Comparison of ENCODE assay signal across 23 mouse cellular contexts in genomic region chr6:144664765-144665164, GRCm38 (mm10).
DNase-seq lines count a peak whose midpoint lies in the region; ATAC-seq and TF ChIP-seq lines count a peak whose summit lies in the region.
"Had no signal": no experiment of that assay in that cellular context is flagged by ENCODE, and none has a peak within 500 bp of the region (broad histone marks: within the 10 kb centered on the region; RNA-seq: fewer than 3 reads in every experiment).

No protein-coding gene starts in this region.

- no peak overlapping the region for H3K4me2 ChIP-seq in lung, postnatal 0 days (replicated peaks; ENCODE audit: low read depth, low read length)
- H3K4me2 ChIP-seq in forebrain, embryonic 13.5 days, result no peak overlapping the region
- H3K4me2 ChIP-seq: embryonic facial prominence, embryonic 15.5 days; forebrain, embryonic 15.5 days; heart, embryonic 11.5 days; heart, embryonic 15.5 days; hindbrain, embryonic 13.5 days had no signal

- no peak overlapping the region for H3K9ac ChIP-seq in lung, postnatal 0 days (replicated peaks; ENCODE audit: low read depth)
- no peak overlapping the region for H3K9ac ChIP-seq in forebrain, embryonic 13.5 days
- H3K9ac ChIP-seq: embryonic facial prominence, embryonic 15.5 days; forebrain, embryonic 15.5 days; heart, embryonic 15.5 days; hindbrain, embryonic 13.5 days had no signal

- no peaks in the 10 kb centered on the region for H3K4me1 ChIP-seq in lung, postnatal 0 days (ENCODE audit: insufficient read depth, low read depth, low read length)
- no peaks in the 10 kb centered on the region for H3K4me1 ChIP-seq in forebrain, embryonic 13.5 days
- H3K4me1 ChIP-seq: embryonic facial prominence, embryonic 15.5 days; forebrain, embryonic 15.5 days; heart, embryonic 15.5 days; hindbrain, embryonic 13.5 days had no signal

- ATAC-seq in CD4-positive, CD25-positive, alpha-beta regulatory T cell, adult 4 months, result no peak
- ATAC-seq in lung, postnatal 0 days, result 0 out of 2 replicates have a peak, but pooled peaks have one; percentile 30
- no peak for ATAC-seq in forebrain, embryonic 13.5 days
- ATAC-seq: hindbrain, postnatal 0 days had no signal

- DNase-seq in CD4-positive, CD25-positive, alpha-beta regulatory T cell, adult 2 months (ENCODE audit: low read depth, low spot score), result peak; percentile 43
- DNase-seq in lung, postnatal 0 days (ENCODE audit: low spot score), result no peak
- DNase-seq in lung, adult 18-20 months, result no peak
- peak; percentile 28 for DNase-seq in 3134 (ENCODE audit: extremely low read depth, insufficient read length, low spot score)
- DNase-seq in induced T-regulatory cell, adult 2 months (ENCODE audit: low read depth), result peak; percentile 41
- DNase-seq in gastrocnemius, adult 18-20 months (ENCODE audit: low spot score), result no peak
- DNase-seq: adrenal gland, postnatal 10 days; cerebellum, adult 18-20 months; cerebellum, adult 9-11 months; embryo, embryonic 11 days; gastrocnemius, postnatal 14 days; heart, adult 2 months; heart, postnatal 14 days had no signal

- H3K4me3 ChIP-seq in lung, postnatal 0 days (ENCODE audit: low read depth, low read length), result no peak overlapping the region
- no peak overlapping the region for H3K4me3 ChIP-seq in forebrain, embryonic 13.5 days
- H3K4me3 ChIP-seq: embryonic facial prominence, embryonic 15.5 days; erythroblast, embryonic 14.5 days; forebrain, embryonic 10.5 days; forebrain, embryonic 15.5 days; heart, adult 2 months; heart, embryonic 15.5 days; hindbrain, embryonic 13.5 days had no signal

- H3K36me3 ChIP-seq in lung, postnatal 0 days (ENCODE audit: insufficient read depth, low read length), result no peaks in the 10 kb centered on the region
- H3K36me3 ChIP-seq in forebrain, embryonic 13.5 days (ENCODE audit: poor library complexity, severe bottlenecking), result no peaks in the 10 kb centered on the region
- H3K36me3 ChIP-seq: embryonic facial prominence, embryonic 15.5 days; forebrain, embryonic 10.5 days; forebrain, embryonic 15.5 days; heart, embryonic 15.5 days; hindbrain, embryonic 13.5 days had no signal

- no peaks in the 10 kb centered on the region for H3K27me3 ChIP-seq in lung, postnatal 0 days (replicated peaks; ENCODE audit: insufficient read depth, low read length)
- H3K27me3 ChIP-seq in forebrain, embryonic 13.5 days, result no peaks in the 10 kb centered on the region
- H3K27me3 ChIP-seq: embryonic facial prominence, embryonic 15.5 days; forebrain, embryonic 15.5 days; heart, embryonic 15.5 days; hindbrain, embryonic 13.5 days had no signal

- no peak for TF ChIP-seq EP300 in lung, postnatal 0 days (IDR thresholded peaks at IDR 0.05)

- H3K9me3 ChIP-seq in lung, postnatal 0 days (ENCODE audit: low read length), result no peaks in the 10 kb centered on the region
- H3K9me3 ChIP-seq in forebrain, embryonic 13.5 days (replicated peaks), result no peaks in the 10 kb centered on the region
- H3K9me3 ChIP-seq: embryonic facial prominence, embryonic 15.5 days; forebrain, embryonic 15.5 days; heart, embryonic 15.5 days had no signal

- no peak for TF ChIP-seq CTCF in lung, postnatal 0 days (IDR thresholded peaks at IDR 0.05)

- 64% methylated on average over 9 of the region's 9 CpGs for WGBS in lung, postnatal 0 days
- WGBS in forebrain, embryonic 13.5 days, result 73% methylated on average over 9 of the region's 9 CpGs

- H3K27ac ChIP-seq in lung, postnatal 0 days (ENCODE audit: low read length), result no peak overlapping the region
- H3K27ac ChIP-seq in forebrain, embryonic 13.5 days, result no peak overlapping the region
- H3K27ac ChIP-seq: embryonic facial prominence, embryonic 15.5 days; forebrain, embryonic 10.5 days; forebrain, embryonic 15.5 days; heart, adult 2 months; heart, embryonic 15.5 days; hindbrain, embryonic 13.5 days; hindbrain, postnatal 0 days had no signal

Comparison
In these comparisons a context has a peak if more than half of its experiments do, and no peak if none do; other contexts are left out.
1. DNase-seq: peak in CD4-positive, CD25-positive, alpha-beta regulatory T cell, adult 2 months (single experiment), 3134 (single experiment) and induced T-regulatory cell, adult 2 months (single experiment); none in lung, postnatal 0 days (single experiment), lung, adult 18-20 months (0 of 2) and gastrocnemius, adult 18-20 months (single experiment).